Mouse (Mus musculus): ENCODE measurements at regions not wholly inside any gene's neighbourhood (a gene's known extent, or its start where the extent isn't known, plus 50 kb on each side); places are given as distances from the start of the nearest gene placed in this dataset.

DNA sequence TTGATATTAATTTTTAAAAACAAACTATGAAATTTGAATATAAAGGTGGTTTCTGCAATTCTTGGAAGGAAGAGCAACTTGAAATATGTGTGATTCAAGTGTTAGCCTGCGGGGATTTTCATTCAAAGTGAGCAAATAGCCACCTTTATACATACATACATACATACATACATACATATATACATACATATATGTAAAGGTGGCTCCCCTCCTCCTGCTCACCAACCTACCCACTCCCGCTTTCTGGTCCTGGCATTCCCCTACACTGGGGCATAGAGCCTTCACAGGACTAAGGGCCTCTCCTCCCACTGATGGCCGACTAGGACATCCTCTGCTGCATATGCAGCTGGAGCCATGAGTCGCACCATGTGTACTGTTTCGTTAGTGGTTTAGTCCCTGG lies 221.3 kb upstream of the Pde3a start:
- DNase-seq (ENCODE audit: low read depth) = no peak

DNA sequence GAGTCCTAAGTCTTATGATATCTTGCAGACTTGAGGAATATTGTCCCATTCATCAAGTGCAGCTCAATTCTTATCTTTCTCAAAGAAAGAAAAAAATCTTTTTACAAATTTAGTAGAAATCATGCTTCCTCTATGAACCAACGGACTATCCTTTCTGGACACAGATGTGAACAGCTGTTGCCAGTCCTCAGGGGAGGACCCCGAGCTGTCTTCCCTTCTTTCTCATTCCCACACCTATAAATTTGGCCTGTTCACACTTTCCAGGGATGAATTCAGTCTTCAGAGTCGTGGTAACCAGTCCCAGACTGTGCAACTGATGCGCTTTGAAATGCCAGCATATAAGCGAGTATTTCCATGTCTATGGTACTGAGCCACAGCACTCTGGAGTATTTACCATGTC lies 214.2 kb upstream of the Pde3a start:
- DNase-seq (ENCODE audit: low read depth) = no peak

DNA sequence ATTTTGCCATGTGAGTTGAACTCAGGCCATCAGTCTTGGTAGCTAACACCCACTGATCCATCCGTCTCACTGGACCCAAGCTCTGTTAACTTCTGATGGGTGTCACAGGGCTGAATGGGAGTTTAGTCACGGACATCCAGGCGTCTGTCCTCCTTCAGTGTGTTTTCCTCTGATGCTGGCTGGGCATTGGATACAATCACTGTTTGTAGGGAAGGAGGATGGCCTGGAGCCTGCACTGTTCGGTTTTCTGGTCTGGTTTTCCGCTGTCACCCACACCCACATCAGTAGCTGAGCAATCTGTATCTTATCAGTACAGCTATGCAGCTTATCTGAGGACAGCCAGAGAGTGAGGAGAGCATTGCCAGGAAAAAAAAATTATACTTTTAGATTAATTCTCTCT lies 207.7 kb upstream of the Pde3a start:
- DNase-seq (ENCODE audit: low read depth) = no peak

DNA sequence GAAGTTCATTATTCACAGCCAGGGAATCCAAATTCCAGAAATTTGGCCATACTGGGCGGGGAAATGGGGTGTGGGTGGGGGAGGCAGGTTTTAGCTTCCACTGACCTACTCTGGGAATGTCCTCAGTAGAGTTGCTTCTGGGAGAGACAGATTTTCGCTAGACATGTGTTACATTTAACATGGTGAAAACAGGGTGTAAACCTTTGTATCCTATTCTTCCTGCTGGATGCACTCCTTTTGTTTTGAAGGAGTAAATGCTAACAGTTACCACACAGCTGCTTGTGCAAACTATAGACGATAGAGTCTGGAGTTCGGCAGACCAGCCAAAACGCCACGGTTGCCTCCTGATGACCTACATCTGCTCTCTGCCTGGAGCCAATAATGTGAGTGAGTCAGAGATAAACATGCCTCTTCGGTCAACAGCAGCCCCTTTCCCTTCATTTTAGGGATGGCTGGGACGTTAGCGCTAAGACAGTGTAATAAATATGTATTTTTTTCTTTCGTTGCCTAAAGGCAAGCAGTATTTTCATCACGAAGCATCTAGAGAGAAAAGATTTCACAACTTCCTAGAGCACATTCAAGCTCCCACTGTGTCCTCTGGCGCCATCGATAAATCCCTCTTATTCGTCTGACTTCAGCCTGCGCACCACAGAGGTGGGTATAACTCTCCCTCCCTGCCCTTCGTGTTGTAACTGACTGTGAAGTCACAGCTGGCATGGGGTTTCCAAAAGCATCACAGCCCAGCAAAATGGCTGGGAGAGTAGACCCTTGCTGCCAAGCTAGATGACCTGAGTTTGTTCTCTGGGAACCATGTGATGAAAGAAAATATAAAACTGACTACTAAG lies 207.1 kb upstream of the Pde3a start:
- no peak for DNase-seq (ENCODE audit: low read depth)

GRCm38 (mm10) chr6:141048271-141048670 lies 200.8 kb upstream of the Pde3a start:
- no peak for DNase-seq (ENCODE audit: low read depth)

GRCm38 (mm10) chr6:141050038-141050684 lies 198.9 kb upstream of the Pde3a start:
- DNase-seq (ENCODE audit: low read depth) = no peak

GRCm38 (mm10) chr6:141054026-141054425 lies 195.0 kb upstream of the Pde3a start:
- DNase-seq (ENCODE audit: low read depth) = no peak

GRCm38 (mm10) chr6:141059250-141059916 lies 189.7 kb upstream of the Pde3a start:
- DNase-seq (ENCODE audit: low read depth) = no peak

GRCm38 (mm10) chr6:141065724-141066123 lies 183.3 kb upstream of the Pde3a start:
- DNase-seq (ENCODE audit: low read depth) = no peak

DNA sequence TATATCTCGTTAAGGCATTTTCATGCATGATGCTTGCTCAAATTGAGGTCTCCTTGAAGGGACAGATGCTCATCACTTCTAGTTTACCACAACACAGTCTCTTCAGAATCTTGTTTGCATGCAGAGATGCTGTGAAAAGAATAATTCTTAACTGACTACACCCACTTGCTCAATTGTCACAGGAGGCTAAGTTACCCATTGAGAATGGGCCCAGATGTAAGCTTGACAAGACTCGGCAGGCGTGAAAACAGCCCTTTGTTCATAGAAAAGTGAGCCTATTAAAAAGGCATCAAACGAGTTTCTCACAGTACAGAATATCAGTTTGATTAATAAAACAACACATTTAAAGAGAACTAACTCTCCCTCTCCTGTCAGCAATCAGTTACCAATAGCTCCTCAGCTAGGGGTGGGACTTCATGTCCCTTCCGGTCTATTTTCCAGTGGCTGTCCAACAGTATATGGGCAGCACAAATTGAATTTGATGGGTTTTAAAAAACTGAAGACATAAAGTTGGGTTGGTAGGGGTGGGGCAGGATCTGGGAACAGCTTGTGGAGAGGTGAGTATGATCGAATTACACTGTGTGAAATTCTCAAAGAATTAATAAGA lies 180.1 kb upstream of the Pde3a start:
- no peak for DNase-seq (ENCODE audit: low read depth)

DNA sequence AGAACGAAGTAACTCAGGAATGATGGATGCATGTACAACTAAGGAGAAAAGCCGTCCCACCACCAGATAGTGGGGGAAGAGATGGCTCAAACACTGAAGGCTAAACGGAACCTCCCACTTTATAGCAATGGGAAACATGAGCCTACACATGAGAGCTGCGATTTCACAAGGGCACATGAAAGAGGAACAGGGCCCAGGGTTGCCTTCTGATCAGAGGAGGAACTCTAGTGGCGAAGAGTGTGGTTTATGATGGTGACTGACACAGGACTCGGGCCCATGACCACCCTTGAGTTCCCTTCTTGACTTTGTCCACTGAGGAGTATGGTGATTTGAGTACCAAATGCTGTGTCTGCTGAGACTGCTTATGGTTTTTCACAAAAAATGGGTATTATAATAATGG lies 179.2 kb upstream of the Pde3a start:
- DNase-seq (ENCODE audit: low read depth) = no peak

GRCm38 (mm10) chr6:141071507-141071906 lies 177.6 kb upstream of the Pde3a start:
- no peak for DNase-seq (ENCODE audit: low read depth)

DNA sequence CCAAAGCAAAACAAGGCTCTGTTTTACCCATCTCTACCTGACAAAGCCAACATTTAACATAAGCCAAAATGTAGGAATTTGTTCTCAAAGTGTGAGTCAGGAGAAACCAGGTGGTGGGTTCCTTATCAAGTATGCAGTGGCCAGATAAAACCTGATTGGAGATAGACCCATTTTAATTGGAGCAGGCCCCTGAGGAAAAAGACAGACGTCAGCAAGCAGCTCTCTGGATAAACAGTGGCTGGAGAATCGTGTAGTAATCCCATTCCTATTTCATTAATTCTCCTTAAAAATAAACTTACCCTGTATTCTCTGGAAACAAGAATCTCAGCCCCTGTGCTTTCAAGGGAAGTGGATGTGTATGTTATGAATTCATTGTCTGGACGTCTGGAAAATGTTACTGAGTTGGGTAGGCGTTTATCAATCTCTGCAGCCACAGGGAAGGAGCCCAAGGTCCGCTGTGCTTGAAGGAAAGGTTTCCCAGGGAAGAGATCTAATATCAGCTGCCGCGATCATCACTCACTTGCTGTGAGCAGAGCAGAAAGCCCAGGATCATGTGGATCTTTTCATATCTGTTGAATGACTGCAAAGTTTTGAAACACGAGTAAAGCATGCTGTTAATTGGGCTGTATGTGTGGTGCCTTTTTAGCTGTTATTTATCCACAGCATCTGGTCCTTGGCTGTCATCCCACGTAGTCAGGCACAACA lies 157.8 kb upstream of the Pde3a start:
- no peak for DNase-seq (ENCODE audit: low read depth)

DNA sequence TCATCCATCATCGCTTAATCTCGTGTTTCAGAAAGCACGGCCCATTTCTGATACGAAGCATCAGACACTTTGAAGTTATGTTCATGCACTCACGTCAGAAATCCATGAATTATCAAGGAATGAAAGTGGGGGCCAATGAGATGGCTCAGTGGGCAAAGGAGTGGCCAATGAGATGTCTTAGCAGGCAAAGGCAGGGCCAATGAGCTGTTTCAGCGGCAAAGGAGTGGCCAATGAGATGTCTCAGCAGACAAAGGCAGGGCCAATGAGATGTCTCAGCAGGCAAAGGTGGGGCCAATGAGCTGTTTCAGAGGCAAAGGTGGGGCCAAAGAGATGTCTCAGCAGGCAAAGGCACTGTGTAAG lies 157.3 kb upstream of the Pde3a start:
- DNase-seq (ENCODE audit: low read depth) = no peak

DNA sequence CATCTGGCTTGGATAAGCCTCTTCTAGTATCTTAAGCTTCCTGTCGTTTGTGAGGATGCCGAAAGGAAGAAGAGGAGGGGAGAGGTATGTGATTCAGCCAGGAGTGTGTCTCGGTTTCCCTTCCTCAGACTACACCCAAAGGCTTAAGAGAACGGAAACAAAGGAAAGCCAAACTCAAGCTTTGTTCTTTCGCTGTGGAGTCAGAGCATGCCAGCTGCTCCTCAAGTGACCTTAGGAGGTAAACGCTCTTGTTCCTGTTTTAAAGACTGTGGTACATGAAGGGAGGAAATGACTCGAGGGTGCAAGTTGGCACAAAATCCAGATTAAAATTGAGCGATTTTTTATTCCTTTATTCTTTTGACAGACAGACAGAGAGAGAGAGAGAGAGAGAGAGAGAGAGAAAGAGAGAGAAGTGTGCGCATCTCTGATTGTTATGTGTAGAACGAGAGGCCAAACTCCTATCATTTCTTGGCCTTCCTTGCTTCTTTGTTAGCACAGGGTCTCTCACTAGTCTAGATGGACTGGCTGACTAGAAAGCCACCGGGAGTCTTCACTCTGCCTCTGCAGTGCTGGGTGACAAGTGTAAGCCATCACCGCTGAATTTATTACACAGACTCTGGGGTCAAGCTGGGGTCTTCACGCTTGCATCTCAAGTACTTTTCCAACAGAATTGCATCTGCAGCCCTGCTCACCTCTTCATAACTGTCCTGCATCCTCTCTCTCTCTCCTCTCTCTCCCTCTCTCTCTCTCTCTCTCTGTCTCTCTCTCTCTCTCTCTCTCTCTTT lies 151.5 kb upstream of the Pde3a start:
- DNase-seq (ENCODE audit: low read depth) = no peak

DNA sequence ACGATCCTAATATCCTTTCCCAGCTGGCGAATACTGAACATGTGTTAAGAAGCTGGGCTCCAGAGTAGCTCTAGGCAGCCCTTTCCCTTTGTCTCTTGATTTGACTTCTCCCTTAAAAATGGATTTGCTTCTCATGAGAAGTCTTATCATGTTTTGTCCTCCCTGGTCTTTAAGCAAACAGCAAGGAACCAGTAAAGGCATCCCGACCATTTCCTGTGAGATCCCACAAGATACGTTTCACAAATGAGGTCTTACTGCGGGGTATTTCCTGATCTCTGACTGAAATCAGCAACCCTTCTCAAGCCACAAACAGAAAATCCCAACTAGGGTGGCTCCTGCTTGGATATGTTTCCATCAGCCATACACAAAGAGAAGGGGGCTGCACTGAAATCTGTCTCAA lies 130.8 kb upstream of the Pde3a start:
- no peak for DNase-seq (ENCODE audit: low read depth)

DNA sequence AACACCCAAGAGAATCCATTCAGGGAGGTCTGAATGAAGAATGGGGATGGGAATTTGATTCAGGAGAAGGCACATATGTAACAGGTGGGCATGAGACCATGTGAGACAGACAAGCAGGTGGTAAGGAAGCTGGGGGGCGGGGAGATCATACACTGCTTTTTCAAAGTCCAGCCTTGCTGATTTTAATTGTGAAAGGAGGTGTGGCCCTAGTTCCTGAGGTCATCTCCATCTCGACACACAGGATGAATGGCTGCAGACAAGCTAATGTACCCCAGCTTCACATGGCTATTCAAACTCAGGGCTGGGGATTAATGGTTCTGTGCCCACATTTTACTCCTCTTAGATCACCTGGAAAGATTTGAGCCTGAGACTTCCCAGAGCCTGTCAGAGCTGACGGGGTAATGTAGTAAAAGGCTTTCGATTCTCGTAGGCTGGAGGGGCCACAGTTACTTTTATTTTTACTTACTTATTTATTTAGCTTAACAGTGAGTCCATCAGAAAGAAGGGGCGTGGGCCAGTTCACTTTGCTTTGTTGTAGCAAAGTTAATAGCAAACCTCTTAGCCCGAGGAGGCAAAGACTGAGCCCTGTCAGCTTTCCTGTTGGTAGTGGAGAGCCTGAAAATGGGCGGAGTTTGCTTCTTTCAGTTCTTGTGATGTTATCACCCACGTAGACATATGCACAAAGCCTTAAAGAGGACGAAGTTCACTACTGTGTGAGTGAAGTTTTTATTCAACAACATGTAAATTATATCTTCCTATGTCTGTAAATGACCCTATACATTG lies 122.3 kb upstream of the Pde3a start:
- no peak for DNase-seq (ENCODE audit: low read depth)

DNA sequence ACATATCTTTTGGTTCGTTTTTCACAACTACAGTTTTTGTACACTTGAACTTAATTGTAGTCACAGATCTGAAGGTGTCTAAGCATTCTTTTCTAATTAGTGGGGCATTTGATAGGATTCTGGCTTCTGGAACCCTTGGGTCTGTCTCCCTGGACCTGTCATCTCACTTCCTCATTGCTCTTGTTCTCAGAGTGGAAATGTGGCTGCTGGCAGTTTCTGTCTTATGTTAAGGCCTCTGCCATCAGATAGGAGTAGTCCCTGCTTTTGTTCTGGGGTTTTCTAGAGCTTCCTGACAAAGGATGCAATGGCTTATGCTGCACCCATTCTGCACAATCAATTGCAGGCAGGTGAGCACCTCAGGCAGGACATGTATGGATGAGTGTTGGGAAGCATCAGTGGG lies 119.5 kb upstream of the Pde3a start:
- no peak for DNase-seq (ENCODE audit: low read depth)

DNA sequence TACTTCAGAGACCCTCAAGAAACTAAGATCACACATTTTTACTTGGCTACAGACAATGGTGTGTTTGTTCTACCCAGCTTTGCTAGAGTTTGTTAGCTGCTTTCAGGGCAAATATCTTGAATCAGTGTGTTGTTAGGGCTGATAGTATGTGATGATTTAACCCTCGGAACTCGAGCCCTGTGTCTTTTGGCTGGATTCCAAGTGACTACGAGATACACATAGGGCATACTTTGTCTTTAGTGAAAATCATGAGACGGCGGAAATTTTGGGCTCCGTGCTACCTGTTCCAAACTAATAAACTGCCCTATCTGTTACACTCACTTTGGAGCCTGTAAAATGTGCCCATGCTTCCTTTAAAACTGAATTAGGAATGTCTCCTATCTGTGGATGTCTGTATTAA lies 114.9 kb upstream of the Pde3a start:
- DNase-seq (ENCODE audit: low read depth) = no peak

- DNase-seq (ENCODE audit: low read depth) = no peak
These were observed 112.2 kb upstream of the Pde3a start for GRCm38 (mm10) chr6:141136664-141137375.

Data from c-Kit-positive CD71-positive TER-119-negative erythroid progenitor cells, embryonic 14.5 days (primary cell).